Mouse (Mus musculus) testis, postnatal 10 days (tissue): Measurements from ENCODE around the gene Lyg2.

Experiments used
- DNase-seq: peaks from one replicate; pipeline ENCODE4 v3.0.0; 2021; ENCODE audit warnings: low spot score

Lyg2 gene

DNA sequence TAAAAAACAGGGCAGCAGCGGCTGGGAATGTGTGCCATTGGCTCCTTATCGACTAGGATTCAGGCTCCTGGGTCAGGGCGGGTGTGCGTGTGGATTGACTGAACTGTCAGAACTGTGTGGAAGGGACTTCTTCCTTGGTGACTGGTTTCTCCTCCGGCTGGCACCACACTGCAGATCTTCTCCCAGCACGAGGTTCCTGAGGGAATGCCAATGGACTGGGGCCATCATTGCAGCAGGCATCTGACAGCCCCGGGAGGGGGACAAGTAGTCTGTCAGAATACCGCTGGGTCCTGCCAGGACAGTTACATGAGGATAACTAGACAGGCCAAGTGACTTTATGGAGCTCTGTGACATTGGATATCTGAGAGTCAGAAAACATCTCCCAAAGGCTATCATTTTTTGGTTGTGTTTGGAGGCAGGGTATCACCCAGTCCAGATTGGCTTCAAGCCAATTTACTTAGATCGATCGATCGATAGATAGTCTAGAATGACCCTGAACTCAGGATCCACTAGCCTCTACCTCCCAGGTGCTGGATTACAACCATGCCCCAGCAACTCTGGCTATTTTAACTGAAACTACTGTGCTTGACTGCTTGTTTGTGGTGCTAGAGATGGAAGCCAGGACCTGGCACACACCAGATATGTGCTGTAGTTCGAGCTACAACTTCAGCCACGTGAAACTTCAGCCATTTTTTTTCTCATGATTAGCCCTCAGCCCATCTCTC is 38.4 kb downstream of the Lyg2 start:
- peak; percentile 36 for DNase-seq

DNA sequence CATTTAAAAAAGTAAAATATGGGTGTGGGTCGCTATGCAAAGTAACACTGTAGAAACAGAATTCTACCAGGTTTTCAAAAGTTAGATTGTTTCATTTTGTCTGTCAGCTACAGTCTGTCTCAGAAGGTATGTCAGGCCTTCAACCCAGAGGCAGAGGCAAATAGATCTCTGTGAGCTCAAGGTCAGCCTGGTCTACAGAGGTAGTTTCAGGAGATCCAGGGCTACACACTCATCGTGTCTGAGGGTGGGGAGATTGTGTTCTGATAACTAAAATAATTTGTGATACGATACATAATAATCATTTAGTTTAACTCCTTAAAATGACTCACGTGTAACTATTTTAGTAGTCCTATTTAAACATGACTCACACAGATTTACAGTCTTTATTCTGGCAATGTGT is 43.1 kb downstream of the Lyg2 start:
- peak; percentile 26 for DNase-seq

- DNase-seq = peak; percentile 93
Measured at GRCm38 (mm10) chr1:37872131-37873067, 43.9 kb downstream of the Lyg2 start.

DNA sequence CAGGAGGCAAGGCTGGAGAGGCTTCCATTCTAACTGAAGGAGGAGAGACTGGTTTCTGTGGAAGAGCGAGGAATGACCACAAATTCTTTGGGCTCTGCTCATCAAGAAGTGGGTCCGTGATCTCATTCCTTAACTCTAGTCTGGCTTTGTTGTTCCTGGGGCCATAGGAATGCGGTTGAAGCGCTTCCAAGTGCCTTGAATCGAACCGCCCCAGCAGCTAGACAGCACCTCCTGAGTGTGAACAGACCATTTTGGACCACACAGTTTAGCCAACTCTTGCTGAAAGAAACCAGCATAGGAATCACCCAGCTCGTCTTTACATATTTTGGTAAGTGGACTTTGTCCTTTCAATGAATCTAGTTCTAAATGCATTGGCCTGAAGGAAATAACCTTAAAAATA is 44.6 kb downstream of the Lyg2 start, which contains the start of gene Lipt1:
Lipt1 (plus strand) TSS at position 35 of the 400 bp plus-strand sequence.
- DNase-seq = no peak

DNA sequence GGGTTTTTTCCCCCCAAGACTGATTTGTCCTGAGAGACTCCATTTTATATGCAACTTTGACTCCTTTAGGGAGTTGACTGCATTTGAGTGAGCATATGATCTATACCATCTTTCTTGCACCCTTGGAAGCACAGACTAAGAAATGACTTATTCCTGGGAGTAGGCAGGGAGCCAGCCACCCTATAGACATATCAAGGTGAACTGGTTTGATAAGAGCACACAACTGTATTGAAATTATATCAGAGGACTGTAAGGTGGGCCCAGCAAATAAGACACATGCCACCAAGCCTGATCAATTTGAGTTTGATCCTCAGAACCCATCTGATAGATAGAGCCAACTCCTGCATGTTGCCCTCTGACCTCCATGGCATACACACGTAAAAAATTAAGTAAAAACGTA is 46.9 kb downstream of the Lyg2 start:
- no peak for DNase-seq

GRCm38 (mm10) chr1:37868640-37869039 is 47.7 kb downstream of the Lyg2 start:
- no peak for DNase-seq

- DNase-seq = no peak
Measured at GRCm38 (mm10) chr1:37867684-37868322, 48.5 kb downstream of the Lyg2 start.

DNA sequence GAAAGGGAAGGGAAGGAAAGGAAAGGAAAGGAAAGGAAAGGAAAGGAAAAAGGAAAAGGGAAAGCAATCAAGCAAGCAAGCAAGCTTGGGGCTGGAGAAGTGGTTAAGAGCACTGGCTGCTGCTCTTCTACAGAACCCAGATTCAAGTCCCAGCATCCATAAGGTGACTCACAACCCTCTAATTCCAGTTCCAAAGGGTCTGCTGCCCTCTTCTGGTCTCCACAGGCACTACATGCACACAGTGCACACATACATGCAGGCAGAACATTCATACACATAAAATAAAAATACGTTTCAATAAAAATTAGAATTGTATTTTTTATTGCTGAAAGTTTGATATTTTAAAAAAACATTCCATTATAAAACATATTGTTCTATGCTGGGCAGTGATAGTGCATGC is 49.2 kb downstream of the Lyg2 start:
- peak; percentile 64 for DNase-seq

GRCm38 (mm10) chr1:37866286-37866685 is 50.0 kb downstream of the Lyg2 start, which contains the start of gene Tsga10:
Gene Tsga10, minus strand, starts transcription at chr1:37866429.
- DNase-seq = no peak

DNA sequence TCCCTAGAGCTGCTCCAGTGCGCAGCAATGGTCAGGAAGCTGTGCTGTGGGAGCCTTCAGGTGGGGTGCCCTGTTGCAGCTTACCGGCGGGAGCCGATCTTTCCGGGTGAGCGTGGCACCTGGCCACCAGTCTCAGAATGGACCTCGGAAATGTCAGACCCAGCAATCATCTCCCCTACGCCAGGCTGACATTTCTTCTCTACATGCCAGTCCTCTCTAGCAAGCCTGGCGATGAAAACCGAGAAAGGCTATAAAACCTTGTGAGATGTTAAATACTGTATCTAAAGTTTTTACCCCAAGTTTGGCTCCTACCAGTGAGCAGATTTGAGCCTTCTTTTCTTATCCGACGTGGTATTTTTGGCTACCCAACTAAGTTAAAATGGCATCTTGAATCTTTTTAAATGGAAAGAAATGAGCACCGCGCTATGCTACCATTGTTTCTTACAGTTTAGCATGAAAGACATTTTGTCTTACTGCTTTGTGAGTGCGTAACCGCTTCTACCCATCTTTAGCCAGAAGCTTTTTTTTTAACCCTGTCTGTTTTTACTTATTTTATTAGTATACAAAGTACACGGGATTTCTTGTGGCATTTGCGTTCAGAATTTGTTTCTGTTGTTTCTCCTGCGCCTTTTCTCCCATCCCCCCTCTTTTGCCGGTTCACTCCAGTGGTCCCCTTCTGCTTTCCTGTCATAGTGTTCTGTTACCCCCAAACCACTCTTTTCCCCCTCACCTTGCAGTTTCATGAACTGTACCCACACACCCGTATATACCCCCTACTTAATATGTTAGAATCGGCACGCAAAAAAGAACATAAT is 50.7 kb downstream of the Lyg2 start:
- no peak for DNase-seq

DNA sequence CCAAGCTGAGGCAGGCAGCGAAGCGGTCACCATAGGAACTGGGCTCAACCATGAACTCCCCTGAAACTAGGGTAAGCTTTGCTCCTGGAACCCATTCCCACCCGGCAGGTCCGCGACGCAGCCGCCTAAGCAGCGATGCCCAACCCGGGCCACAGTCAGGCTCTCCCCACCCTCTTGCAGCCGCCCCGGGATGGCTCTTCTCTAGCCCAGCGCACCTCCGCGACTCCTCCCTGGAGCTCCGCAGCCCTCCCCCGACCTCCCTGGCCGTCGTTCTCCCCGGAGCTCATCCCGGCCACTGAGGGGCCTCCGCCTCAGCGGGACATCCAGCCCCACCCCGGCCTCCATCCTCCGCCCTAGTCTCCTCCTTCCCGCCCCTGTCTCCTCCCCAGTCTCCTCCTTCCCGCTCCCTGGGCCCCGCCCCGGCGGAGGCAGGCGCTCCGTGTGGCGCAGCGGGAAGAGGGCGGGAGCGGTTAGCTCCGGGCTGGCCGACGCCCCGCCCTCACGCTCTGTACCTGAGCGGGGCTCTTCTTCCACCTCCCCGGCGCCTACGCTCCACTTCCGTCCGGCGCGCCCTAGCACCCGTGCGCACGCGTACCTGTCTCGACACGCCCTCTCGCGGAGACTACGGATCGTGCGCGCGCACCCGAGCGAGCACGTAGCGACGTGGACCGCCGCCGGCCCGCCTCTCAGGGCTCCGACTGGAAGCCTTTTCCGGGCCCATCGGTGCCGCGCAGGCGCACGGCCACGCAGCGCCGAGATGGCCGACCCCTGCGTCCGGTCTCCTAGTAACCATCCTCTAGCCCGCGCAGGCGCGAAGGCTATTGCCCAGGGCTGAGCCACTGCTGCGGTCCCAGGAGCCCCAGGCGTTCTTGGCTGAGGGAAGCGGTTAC is 51.5 kb downstream of the Lyg2 start:
- DNase-seq = peak; percentile 99
